Mouse (Mus musculus) midbrain, embryonic 15.5 days (tissue): Measurements from ENCODE around the gene Gm28230. TPM values are rescaled to one million over a fixed set of nuclear protein-coding genes. Genes with fewer than 3 reads are reported as not detected.

Experiments used
- ATAC-seq: fragments of 200-750 bp; cut with Nextera tagmentation; replicated peaks from 2 replicates; pipeline ENCODE4 v1.8.0; 2017; ENCODE audit warnings: moderate TSS enrichment
- H3K27ac ChIP-seq: fragments of 300-500 bp; sonication (generic); 2 replicates; pipeline ENCODE4 v1.5.1; 2015; ENCODE audit warnings: mild to moderate bottlenecking, inconsistent platforms
- H3K27me3 ChIP-seq: fragments of 300-500 bp; sonication (generic); replicated peaks from 2 replicates; pipeline ENCODE4 v1.6.1; 2015; ENCODE audit warnings: inconsistent platforms
- H3K36me3 ChIP-seq: fragments of 300-500 bp; sonication (generic); replicated peaks from 2 replicates; pipeline ENCODE4 v1.6.1; 2015; ENCODE audit warnings: inconsistent platforms
- H3K4me1 ChIP-seq: fragments of 300-500 bp; sonication (generic); 2 replicates; pipeline ENCODE4 v1.6.1; 2015; ENCODE audit warnings: inconsistent platforms
- H3K4me2 ChIP-seq: fragments of 300-500 bp; sonication (generic); 2 replicates; pipeline ENCODE4 v1.6.1; 2015; ENCODE audit warnings: inconsistent platforms, mild to moderate bottlenecking, moderate library complexity
- H3K4me3 ChIP-seq: fragments of 300-500 bp; sonication (generic); 2 replicates; pipeline ENCODE4 v1.5.1; 2015; ENCODE audit warnings: mild to moderate bottlenecking, inconsistent platforms
- H3K9ac ChIP-seq: fragments of 300-500 bp; sonication (generic); 2 replicates; pipeline ENCODE4 v1.6.1; 2015; ENCODE audit warnings: mild to moderate bottlenecking, inconsistent platforms
- H3K9me3 ChIP-seq: fragments of 300-500 bp; sonication (generic); 2 replicates; pipeline ENCODE4 v1.6.1; 2016; ENCODE audit warnings: inconsistent platforms
- WGBS: fragments of 180-500 bp; shearing (Covaris S2); methylation state at CpG from one replicate; pipeline ENCODE4 v1.1.7; 2015; ENCODE audit warnings: mixed read lengths; 5-methylcytosine and 5-hydroxymethylcytosine counted together
- polyA plus RNA-seq: library from polyadenylated mRNA; unstranded; fragments of >200 nt; fragmentation: Nextera tagmentation; extraction: Ambion mirVana; gene quantifications from 2 replicates; pipeline ENCODE4 v1.2.1, GENCODE M21; 2015

Gm28230 gene
- polyA plus RNA-seq, 1 experiment from 2014 or later = not detected

DNA sequence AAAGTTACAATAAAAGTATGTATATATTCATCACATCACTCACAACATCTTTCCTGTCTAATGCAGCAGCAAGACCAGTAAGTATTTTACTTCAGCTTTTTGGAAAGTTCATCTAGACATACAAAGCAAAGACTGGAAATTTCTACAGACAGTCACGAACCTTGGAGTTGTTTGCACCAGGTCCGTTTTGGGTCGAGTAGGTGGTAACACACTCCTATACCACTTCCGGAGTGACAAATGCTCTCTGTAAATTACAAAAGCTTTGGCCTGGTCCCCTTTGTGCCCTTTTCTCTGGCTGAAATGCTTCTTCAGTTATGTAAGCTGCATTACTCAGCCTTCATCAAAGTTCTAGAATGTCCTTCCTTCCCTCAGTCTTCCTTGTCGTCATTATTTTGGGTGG is 27.2 kb downstream of the Gm28230 start:
- Histone ChIP-seq H3K9me3 (no peaks in the 10 kb centered on the region), H3K36me3 (no peaks in the 10 kb centered on the region), H3K4me3 (no peak overlapping the region), H3K27me3 (peaks cover 93% of the 10 kb centered on the region), H3K9ac (no peak overlapping the region), H3K4me2 (no peak overlapping the region), H3K27ac (no peak overlapping the region), H3K4me1 (peaks cover 17% of the 10 kb centered on the region)
- 16% methylated on average over 5 of the region's 5 CpGs for WGBS
- no peak for ATAC-seq

GRCm38 (mm10) chr2:74760146-74760545 is 33.6 kb downstream of the Gm28230 start:
- H3K27ac ChIP-seq = no peak overlapping the region
- no peak overlapping the region for H3K4me2 ChIP-seq
- peaks cover 88% of the 10 kb centered on the region for H3K27me3 ChIP-seq
- H3K4me3 ChIP-seq = no peak overlapping the region
- no peaks in the 10 kb centered on the region for H3K36me3 ChIP-seq
- H3K4me1 ChIP-seq = peaks cover 16% of the 10 kb centered on the region
- H3K9ac ChIP-seq = no peak overlapping the region
- 0% methylated on average over 1 of the region's 1 CpGs for WGBS
- ATAC-seq = no peak
- no peaks in the 10 kb centered on the region for H3K9me3 ChIP-seq

DNA sequence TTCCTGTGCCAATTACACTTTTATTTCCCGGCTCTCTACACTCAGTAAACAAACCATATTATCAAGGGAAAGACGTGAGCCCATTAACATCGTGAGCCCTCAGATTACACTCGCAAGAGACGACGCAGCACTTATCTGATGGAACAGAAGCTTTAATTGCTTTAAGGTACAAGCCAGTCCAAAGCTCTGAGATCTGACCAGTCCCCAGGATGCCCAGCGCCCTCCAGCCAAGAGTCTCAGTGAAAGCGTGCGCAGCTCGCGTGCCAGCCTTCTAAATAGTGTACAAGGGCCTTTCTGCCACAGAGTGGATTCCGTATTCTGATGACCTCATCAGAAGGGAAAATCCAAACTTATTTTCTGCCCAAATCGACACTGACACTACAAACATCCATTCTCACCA is 35.4 kb downstream of the Gm28230 start:
- Histone ChIP-seq H3K36me3 (no peaks in the 10 kb centered on the region), H3K27ac (no peak overlapping the region), H3K4me1 (peaks cover 16% of the 10 kb centered on the region), H3K4me3 (no peak overlapping the region), H3K9ac (no peak overlapping the region), H3K27me3 (peaks cover 90% of the 10 kb centered on the region), H3K4me2 (peak overlapping the region; percentile 88; the same call in 1 of the 2 replicates), H3K9me3 (no peaks in the 10 kb centered on the region)
- 6% methylated on average over 13 of the region's 13 CpGs for WGBS
- ATAC-seq = no peak

GRCm38 (mm10) chr2:74762522-74763244 is 36.2 kb downstream of the Gm28230 start, which contains the start of gene Hoxd1:
TSS of gene Hoxd1 (plus strand) at chr2:74762980.
- peak; percentile 81 for ATAC-seq
- Histone ChIP-seq H3K27ac (no peak within 1 kb of the TSS), H3K27me3 (peaks cover 86% of the 10 kb centered on the region), H3K36me3 (no peaks in the 10 kb centered on the region), H3K4me2 (peak within 1 kb of the TSS; percentile 88), H3K4me3 (peak within 1 kb of the TSS; percentile 46), H3K9me3 (no peaks in the 10 kb centered on the region), H3K4me1 (peaks cover 16% of the 10 kb centered on the region), H3K9ac (no peak within 1 kb of the TSS)
- WGBS = under 1% methylated on average over 61 of the region's 61 CpGs

- peak overlapping the region; percentile 46 for H3K4me3 ChIP-seq
- ATAC-seq = no peak; the same call in 1 of the 2 replicates
- H3K27ac ChIP-seq = no peak overlapping the region
- peaks cover 81% of the 10 kb centered on the region for H3K27me3 ChIP-seq
- no peaks in the 10 kb centered on the region for H3K36me3 ChIP-seq
- peak overlapping the region; percentile 88 for H3K4me2 ChIP-seq
- no peaks in the 10 kb centered on the region for H3K9me3 ChIP-seq
- H3K9ac ChIP-seq = no peak overlapping the region
- peaks cover 16% of the 10 kb centered on the region for H3K4me1 ChIP-seq
- 2% methylated on average over 46 of the region's 53 CpGs for WGBS
Measured at GRCm38 (mm10) chr2:74763245-74763735, 36.8 kb downstream of the Gm28230 start.

GRCm38 (mm10) chr2:74763976-74764375 is 37.4 kb downstream of the Gm28230 start:
- WGBS = 54% methylated on average over 10 of the region's 10 CpGs
- Histone ChIP-seq H3K9me3 (no peaks in the 10 kb centered on the region), H3K27me3 (peaks cover 82% of the 10 kb centered on the region), H3K36me3 (no peaks in the 10 kb centered on the region), H3K4me1 (peaks cover 16% of the 10 kb centered on the region), H3K27ac (no peak overlapping the region), H3K9ac (no peak overlapping the region), H3K4me2 (no peak overlapping the region), H3K4me3 (no peak overlapping the region)
- ATAC-seq = no peak

GRCm38 (mm10) chr2:74774359-74774758 is 47.8 kb downstream of the Gm28230 start:
- H3K27me3 ChIP-seq = 0 out of 2 replicates have a peak, but pooled peaks cover 5% of the 10 kb centered on the region
- no peaks in the 10 kb centered on the region for H3K36me3 ChIP-seq
- no peaks in the 10 kb centered on the region for H3K9me3 ChIP-seq
- no peak overlapping the region for H3K9ac ChIP-seq
- no peak for ATAC-seq
- H3K4me1 ChIP-seq = no peaks in the 10 kb centered on the region
- no peak overlapping the region for H3K4me3 ChIP-seq
- no peak overlapping the region for H3K27ac ChIP-seq
- no peak overlapping the region for H3K4me2 ChIP-seq
- WGBS = 84% methylated on average over 2 of the region's 2 CpGs

DNA sequence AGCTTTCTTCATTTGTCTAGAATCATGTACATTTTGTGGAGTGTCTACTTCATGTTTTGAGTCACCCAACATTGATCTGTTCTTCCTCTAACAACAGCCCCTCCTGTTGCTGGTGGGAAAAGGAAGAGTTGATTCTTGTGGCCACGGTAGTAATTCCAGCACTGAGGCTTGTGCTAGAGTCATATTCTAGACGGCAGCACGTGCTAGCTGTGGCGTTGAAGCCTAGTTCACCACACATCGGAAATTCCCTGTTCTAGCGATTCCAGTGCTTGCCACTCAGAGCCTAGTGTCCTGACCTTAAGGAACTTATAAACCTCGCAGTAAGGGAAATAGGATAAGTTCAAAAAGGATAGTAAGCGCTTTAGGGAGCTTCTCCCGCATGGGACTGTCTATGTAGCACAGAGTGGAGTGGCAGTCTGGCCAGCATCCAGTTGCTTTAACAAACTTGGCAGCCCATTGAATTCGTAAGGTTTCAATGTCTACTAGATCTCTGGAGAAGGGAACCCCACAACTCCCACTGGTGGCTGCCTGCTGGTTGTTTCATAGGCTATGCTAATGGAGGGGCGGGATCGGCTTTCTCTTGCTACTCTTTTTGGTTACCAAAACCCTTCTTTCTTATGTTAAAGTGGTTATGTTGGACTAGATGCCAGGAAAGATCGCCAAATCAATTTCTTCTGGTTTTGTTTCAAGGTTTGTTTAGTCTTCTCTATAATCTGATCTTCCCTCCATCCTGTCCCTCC is 51.2 kb downstream of the Gm28230 start:
- Histone ChIP-seq H3K4me1 (no peaks in the 10 kb centered on the region), H3K36me3 (no peaks in the 10 kb centered on the region), H3K4me2 (no peak overlapping the region), H3K4me3 (no peak overlapping the region), H3K27me3 (no peaks in the 10 kb centered on the region), H3K27ac (no peak overlapping the region), H3K9me3 (no peaks in the 10 kb centered on the region), H3K9ac (no peak overlapping the region)
- ATAC-seq = no peak
- WGBS = 68% methylated on average over 13 of the region's 13 CpGs

- no peak overlapping the region for H3K9ac ChIP-seq
- WGBS = 89% methylated on average over 5 of the region's 5 CpGs
- H3K27ac ChIP-seq = no peak overlapping the region
- no peaks in the 10 kb centered on the region for H3K36me3 ChIP-seq
- no peak overlapping the region for H3K4me3 ChIP-seq
- no peaks in the 10 kb centered on the region for H3K4me1 ChIP-seq
- no peaks in the 10 kb centered on the region for H3K9me3 ChIP-seq
- H3K27me3 ChIP-seq = no peaks in the 10 kb centered on the region
- ATAC-seq = no peak
- no peak overlapping the region for H3K4me2 ChIP-seq
Measured at GRCm38 (mm10) chr2:74781386-74781785, 54.9 kb downstream of the Gm28230 start.

GRCm38 (mm10) chr2:74795531-74795930 is 69.0 kb downstream of the Gm28230 start:
- WGBS = 62% methylated on average over 7 of the region's 7 CpGs
- Histone ChIP-seq H3K27ac (no peak overlapping the region), H3K36me3 (no peaks in the 10 kb centered on the region), H3K4me1 (no peaks in the 10 kb centered on the region), H3K27me3 (no peaks in the 10 kb centered on the region), H3K4me2 (no peak overlapping the region), H3K4me3 (no peak overlapping the region), H3K9me3 (no peaks in the 10 kb centered on the region), H3K9ac (no peak overlapping the region)
- no peak for ATAC-seq
